8 mouse cellular contexts compared by ENCODE assay signal in genomic region chr7:81572610-81573268, GRCm38 (mm10). TPM values are rescaled to one million over a fixed set of nuclear protein-coding genes. Genes with fewer than 3 reads are reported as not detected.
DNase-seq lines count a peak whose midpoint lies in the region; ATAC-seq and TF ChIP-seq lines count a peak whose summit lies in the region.

No protein-coding gene starts in this region.

- no peaks in the 10 kb centered on the region for H3K36me3 ChIP-seq in kidney, adult 2 months (ENCODE audit: control insufficient read depth, insufficient read depth, low read length)
- H3K36me3 ChIP-seq in hindbrain, embryonic 11.5 days (ENCODE audit: control insufficient read depth, insufficient read depth, low read length) = no peaks in the 10 kb centered on the region
- peaks cover 12% of the 10 kb centered on the region for H3K36me3 ChIP-seq in midbrain, embryonic 13.5 days

- peak overlapping the region; percentile 2; the same call in 1 of the 2 replicates for H3K27ac ChIP-seq in kidney, adult 2 months (ENCODE audit: insufficient read depth, low read depth, low read length)
- no peak overlapping the region for H3K27ac ChIP-seq in hindbrain, embryonic 11.5 days (ENCODE audit: low read depth, low read length)
- no peak overlapping the region for H3K27ac ChIP-seq in midbrain, embryonic 13.5 days

- peak; percentile 11 for DNase-seq in kidney, adult 2 months
- DNase-seq in kidney, postnatal 25 days = no peak
- peak; percentile 22 for DNase-seq in NIH3T3 (ENCODE audit: low read depth)
- DNase-seq in hindbrain, embryonic 11.5 days (ENCODE audit: low spot score) = no peak
- no peak for DNase-seq in cerebellum, adult 11 months
- DNase-seq in thymus, postnatal 25 days = no peak
- no peak for DNase-seq in thymus, postnatal 10 days (ENCODE audit: low spot score in 2 of 2)

- WGBS in kidney, adult 2 months = 27% methylated on average over 6 of the region's 6 CpGs
- WGBS in hindbrain, embryonic 11.5 days = 79% methylated on average over 6 of the region's 6 CpGs
- 79% methylated on average over 6 of the region's 6 CpGs for WGBS in midbrain, embryonic 13.5 days

- H3K4me1 ChIP-seq in kidney, adult 2 months (ENCODE audit: control insufficient read depth, insufficient read depth, low read length) = peaks cover 5% of the 10 kb centered on the region; the same call in 1 of the 2 replicates
- 0 out of 2 replicates have a peak, but pooled peaks cover 2% of the 10 kb centered on the region for H3K4me1 ChIP-seq in hindbrain, embryonic 11.5 days (replicated peaks; ENCODE audit: control insufficient read depth, insufficient read depth, low read length)
- peaks cover 16% of the 10 kb centered on the region for H3K4me1 ChIP-seq in midbrain, embryonic 13.5 days (replicated peaks)

- H3K9me3 ChIP-seq in hindbrain, embryonic 11.5 days (ENCODE audit: control insufficient read depth, low read length) = no peaks in the 10 kb centered on the region
- no peaks in the 10 kb centered on the region for H3K9me3 ChIP-seq in midbrain, embryonic 13.5 days

- TF ChIP-seq CTCF in kidney, adult 2 months (conservative IDR thresholded peaks at IDR 0.05; ENCODE audit: insufficient read depth, insufficient read length, low read depth, low read length) = no peak

- ATAC-seq in hindbrain, embryonic 11.5 days (ENCODE audit: low FRiP score) = no peak
- ATAC-seq in midbrain, embryonic 13.5 days = no peak

- no peak overlapping the region for H3K9ac ChIP-seq in hindbrain, embryonic 11.5 days (ENCODE audit: low read depth, low read length)
- peak overlapping the region; percentile 39 for H3K9ac ChIP-seq in midbrain, embryonic 13.5 days (replicated peaks)

- H3K4me3 ChIP-seq in kidney, adult 2 months (ENCODE audit: insufficient read depth, low read depth, low read length) = peak overlapping the region; percentile 9; the same call in 1 of the 2 replicates
- peak overlapping the region; percentile 83; the same call in 1 of the 2 replicates for H3K4me3 ChIP-seq in hindbrain, embryonic 11.5 days (ENCODE audit: low read depth, low read length)
- peak overlapping the region; percentile 86; the same call in 1 of the 2 replicates for H3K4me3 ChIP-seq in midbrain, embryonic 13.5 days (replicated peaks)

- H3K27me3 ChIP-seq in kidney, adult 2 months (replicated peaks; ENCODE audit: control insufficient read depth, insufficient read depth, low read length) = no peaks in the 10 kb centered on the region
- no peaks in the 10 kb centered on the region for H3K27me3 ChIP-seq in hindbrain, embryonic 11.5 days (ENCODE audit: control insufficient read depth, insufficient read depth, low read length)
- no peaks in the 10 kb centered on the region for H3K27me3 ChIP-seq in midbrain, embryonic 13.5 days

- H3K4me2 ChIP-seq in hindbrain, embryonic 11.5 days (replicated peaks; ENCODE audit: low read depth, low read length) = no peak overlapping the region
- H3K4me2 ChIP-seq in midbrain, embryonic 13.5 days (replicated peaks) = peak overlapping the region; percentile 72

- no peak for TF ChIP-seq POLR2A in kidney, adult 2 months (IDR thresholded peaks at IDR 0.05; ENCODE audit: low read depth, low read length)

RNA-seq across cellular contexts. Expression of gene Whamm, which starts 1.7 kb away (rescaled TPM):
- polyA plus RNA-seq in kidney, adult 2 months (2012; rRNA removed) = 14.1 and 16.0 TPM in 2 replicates
- polyA plus RNA-seq in hindbrain, embryonic 11.5 days (2014; fragmentation: Nextera tagmentation; extraction: Ambion mirVana) = 7.5 and 9.0 TPM in 2 replicates
- polyA plus RNA-seq in midbrain, embryonic 13.5 days (2015; fragmentation: Nextera tagmentation; extraction: Ambion mirVana) = 4.3 and 5.5 TPM in 2 replicates

RNA-seq across cellular contexts. Expression of gene Fsd2, which starts 6.0 kb away (rescaled TPM):
- 0.24 and 0.66 TPM in 2 replicates for polyA plus RNA-seq in kidney, adult 2 months (2012; rRNA removed)
- 0.29 and 0.52 TPM in 2 replicates for polyA plus RNA-seq in hindbrain, embryonic 11.5 days (2014; fragmentation: Nextera tagmentation; extraction: Ambion mirVana)
- 0.20 and 0.34 TPM in 2 replicates for polyA plus RNA-seq in midbrain, embryonic 13.5 days (2015; fragmentation: Nextera tagmentation; extraction: Ambion mirVana)

Comparison
In these comparisons a context has a peak if more than half of its experiments do, and no peak if none do; other contexts are left out.
1. DNase-seq: peak in kidney, adult 2 months (single experiment) and NIH3T3 (single experiment); none in kidney, postnatal 25 days (0 of 2), hindbrain, embryonic 11.5 days (single experiment), cerebellum, adult 11 months (single experiment), thymus, postnatal 25 days (single experiment) and thymus, postnatal 10 days (0 of 2).
2. H3K4me3 ChIP-seq: peak in every context shown above with its lines; median percentile 86 in midbrain, embryonic 13.5 days; 83 in hindbrain, embryonic 11.5 days; 9 in kidney, adult 2 months.